Mouse (Mus musculus): Measurements from ENCODE around the gene Srgn.

DNA sequence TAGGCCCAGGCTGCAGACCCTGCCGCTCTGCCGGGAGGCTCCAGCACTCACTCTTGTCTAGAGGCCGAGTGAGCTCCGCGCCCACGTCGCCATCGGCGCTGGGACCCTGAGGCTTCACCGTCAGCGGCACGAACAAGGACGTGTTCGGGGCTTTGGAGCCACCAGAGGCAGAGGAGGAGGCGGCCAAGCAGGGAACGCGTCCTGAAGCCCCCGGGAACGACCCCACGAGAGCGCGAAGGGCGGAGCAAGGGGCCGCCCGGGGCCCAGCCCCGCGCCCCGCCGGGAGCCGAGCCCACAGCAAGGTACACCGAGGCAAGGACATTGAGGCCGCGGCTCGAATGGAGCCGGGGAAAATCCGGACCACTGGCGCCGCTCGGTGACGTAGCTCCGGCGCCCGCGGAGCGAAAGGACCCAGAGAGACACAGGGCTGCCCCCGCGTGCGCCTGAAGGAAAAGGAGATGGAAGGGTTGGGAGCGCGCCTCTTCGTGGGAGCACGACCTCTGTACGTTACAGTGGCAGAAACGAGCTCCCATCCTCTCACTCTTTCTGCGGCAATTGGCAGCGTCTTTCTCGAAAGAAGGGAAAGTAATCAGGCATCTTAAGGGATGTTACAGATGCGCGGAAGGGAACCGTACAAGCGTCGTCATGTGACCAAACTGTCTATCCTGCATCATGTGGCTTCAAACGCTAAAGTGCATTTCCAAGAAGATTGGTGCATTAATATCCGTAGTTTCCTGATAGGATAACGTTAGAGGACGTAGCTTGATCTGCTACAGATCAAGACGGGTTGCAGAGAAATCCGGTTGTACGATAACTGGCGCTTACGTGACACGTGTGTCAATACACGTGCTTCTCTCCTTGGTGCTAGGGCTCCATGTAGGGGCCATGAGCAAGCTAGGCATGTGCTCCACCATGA, 77.6 kb downstream of the Srgn start, which contains the start of the genes 4930507D05Rik and Supv3l1:
- TF ChIP-seq CTCF (conservative IDR thresholded peaks at IDR 0.05; ENCODE audit: insufficient read depth, insufficient read length, low read depth, low read length) (no peak), POLR2A (IDR thresholded peaks at IDR 0.05; ENCODE audit: low read depth, low read length) (no peak)
